Mouse (Mus musculus) embryo, embryonic 11 days (tissue): ENCODE data around the gene Qars.

Source experiments
- DNase-seq: peaks from one replicate; pipeline ENCODE4 v3.0.0-alpha.2; 2015

Gene Qars

GRCm38 (mm10) chr9:108507619-108508434, at the start of gene Qars:
TSS of gene Qars (plus strand) at chr9:108507706.
- DNase-seq = peak; percentile 97

GRCm38 (mm10) chr9:108459939-108460318, 47.6 kb upstream of the Qars start:
- DNase-seq = no peak

- DNase-seq = peak; percentile 93
Measured at GRCm38 (mm10) chr9:108460319-108461178, 47.0 kb upstream of the Qars start, which contains the start of gene Ccdc71. TSS of gene Ccdc71 (plus strand) at chr9:108460527.

- DNase-seq = no peak
Measured at GRCm38 (mm10) chr9:108461181-108461631, 46.3 kb upstream of the Qars start, which contains the start of gene Klhdc8b. TSS of gene Klhdc8b (minus strand) at chr9:108461581.

GRCm38 (mm10) chr9:108461675-108462074, 45.8 kb upstream of the Qars start:
- DNase-seq = no peak

GRCm38 (mm10) chr9:108462192-108462591, 45.3 kb upstream of the Qars start:
- no peak for DNase-seq

- DNase-seq = no peak
Measured at GRCm38 (mm10) chr9:108463713-108464112, 43.8 kb upstream of the Qars start.

- no peak for DNase-seq
Measured at GRCm38 (mm10) chr9:108466219-108466618, 41.3 kb upstream of the Qars start.

GRCm38 (mm10) chr9:108469430-108469829, 38.1 kb upstream of the Qars start:
- DNase-seq = no peak

- DNase-seq = no peak
Measured at GRCm38 (mm10) chr9:108469845-108470244, 37.7 kb upstream of the Qars start.

- no peak for DNase-seq
Measured at GRCm38 (mm10) chr9:108474528-108474927, 33.0 kb upstream of the Qars start.

GRCm38 (mm10) chr9:108478638-108479156, 28.8 kb upstream of the Qars start:
- peak; percentile 91 for DNase-seq

GRCm38 (mm10) chr9:108479241-108479640, 28.3 kb upstream of the Qars start:
- peak; percentile 40 for DNase-seq

GRCm38 (mm10) chr9:108479721-108480351, 27.7 kb upstream of the Qars start, which contains the start of gene Lamb2:
TSS of gene Lamb2 (plus strand) at chr9:108479736.
- peak; percentile 90 for DNase-seq

- no peak for DNase-seq
Measured at GRCm38 (mm10) chr9:108480813-108481519, 26.5 kb upstream of the Qars start.

GRCm38 (mm10) chr9:108481520-108482210, 25.8 kb upstream of the Qars start:
- no peak for DNase-seq

- no peak for DNase-seq
Measured at GRCm38 (mm10) chr9:108483051-108483790, 24.3 kb upstream of the Qars start.

GRCm38 (mm10) chr9:108484021-108484420, 23.5 kb upstream of the Qars start:
- DNase-seq = no peak

GRCm38 (mm10) chr9:108485301-108485875, 22.1 kb upstream of the Qars start:
- DNase-seq = no peak

GRCm38 (mm10) chr9:108486973-108487530, 20.5 kb upstream of the Qars start:
- no peak for DNase-seq
